Mouse (Mus musculus) left cerebral cortex, postnatal 14 days (tissue): ENCODE measurements around the gene Cacng8. TPM values are rescaled to one million over a fixed set of nuclear protein-coding genes. Genes with fewer than 3 reads are reported as not detected.

ENCODE experiments used
- DNase-seq, 2 experiments: peaks; one replicate each; pipeline ENCODE4 v3.0.0; 2021 to 2022; ENCODE audit warnings: low spot score in 2 of 2, mixed read lengths in 1 of 2
- intact Hi-C: fragments of 180-260 bp; cut with DNase I; formaldehyde crosslinking; loops from one replicate; pipeline ENCODE4 v1.15.1; 2025
- total RNA-seq, 2 experiments: library from RNA; stranded (reverse); gene quantifications; 2 replicates each; pipeline ENCODE4 v1.2.3; 2021

Cacng8 gene
- total RNA-seq, 2 experiments from 2014 or later = 176 to 203 TPM

DNA sequence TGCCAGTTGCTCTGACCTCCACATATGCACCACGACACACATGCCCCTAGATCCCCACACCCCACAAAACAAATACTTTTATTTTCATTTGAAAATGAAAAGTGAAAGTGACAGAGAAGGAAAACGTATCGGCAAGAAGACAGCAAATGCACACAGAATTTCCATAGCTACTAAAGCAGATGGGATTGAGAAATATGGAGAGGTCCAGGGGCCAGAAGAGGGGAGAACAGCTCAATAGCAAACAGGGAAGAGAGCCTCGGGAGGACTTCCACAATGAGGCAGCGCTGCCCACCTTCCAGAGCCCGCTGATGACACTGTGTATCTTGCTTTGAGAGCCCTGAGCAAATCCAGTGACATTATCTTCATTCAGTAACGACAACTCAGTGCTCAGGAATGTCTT lies 31.6 kb downstream of the Cacng8 start:
- intact Hi-C loops = no loop called here
- DNase-seq = no peak

DNA sequence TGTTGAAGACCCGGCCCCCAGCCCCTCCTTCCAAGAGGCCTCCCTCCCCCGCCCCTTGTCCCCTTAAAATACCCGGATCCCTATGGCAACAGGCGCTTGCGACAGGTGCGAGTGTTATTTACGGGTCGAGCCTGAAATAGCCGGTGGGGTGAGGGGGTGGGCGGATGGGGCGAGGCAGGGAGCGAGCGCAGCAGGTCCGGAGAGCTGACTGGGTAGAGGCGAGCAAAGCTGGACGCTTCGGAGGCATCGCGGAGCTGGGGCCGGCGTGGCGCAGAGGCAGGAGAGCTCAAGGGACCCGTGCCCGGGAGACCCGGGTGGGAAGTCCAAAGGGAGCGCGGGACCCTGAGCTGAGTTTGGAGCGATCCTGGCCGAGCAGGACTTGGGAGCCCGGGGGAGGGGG lies 32.9 kb downstream of the Cacng8 start:
- intact Hi-C loops = no loop called here
- no peak for DNase-seq

DNA sequence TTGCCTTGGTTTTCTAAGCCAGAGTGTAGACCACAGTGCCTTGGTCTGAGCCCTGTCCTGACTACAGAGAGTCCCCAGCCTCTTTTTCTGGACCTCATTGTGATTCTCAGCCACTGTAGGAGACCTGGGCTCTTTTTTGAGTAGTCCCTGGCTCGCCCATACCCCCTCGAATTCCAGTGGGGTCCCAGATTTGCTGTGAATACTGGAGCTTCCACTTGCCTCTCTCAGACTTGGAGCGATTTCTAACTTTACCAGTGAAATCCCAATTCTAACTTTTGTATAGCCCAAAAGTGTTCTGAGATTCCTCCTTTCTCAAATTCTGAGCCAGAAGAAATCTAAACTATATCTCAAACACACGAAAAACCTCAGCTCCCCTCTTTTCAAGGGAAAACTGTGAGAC lies 33.4 kb downstream of the Cacng8 start, which contains the start of gene Cacng6:
Gene Cacng6 (plus strand): TSS at position 301 of the 400 bp plus-strand sequence.
- intact Hi-C loops = no loop called here
- no peak for DNase-seq

DNA sequence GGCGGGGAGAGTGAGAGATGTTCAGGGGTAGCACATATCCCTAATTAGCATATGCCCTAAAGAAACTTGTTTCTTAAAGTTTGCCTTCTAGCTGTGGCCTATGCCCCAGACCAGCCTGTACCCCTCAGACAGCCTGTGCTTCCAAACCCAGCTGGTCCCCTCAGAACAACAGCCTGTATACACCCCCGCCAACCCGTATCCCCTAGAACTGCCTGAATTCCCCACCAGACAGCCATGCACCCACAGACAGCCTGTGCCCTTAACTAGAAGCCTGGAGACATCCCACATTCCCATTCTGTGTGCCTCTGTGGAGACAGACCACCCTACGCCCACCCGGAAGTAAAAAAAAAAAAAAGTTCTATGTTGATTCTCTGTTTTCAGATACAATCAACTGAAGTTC lies 34.7 kb downstream of the Cacng8 start:
- no peak for DNase-seq
- intact Hi-C loops = no loop called here

DNA sequence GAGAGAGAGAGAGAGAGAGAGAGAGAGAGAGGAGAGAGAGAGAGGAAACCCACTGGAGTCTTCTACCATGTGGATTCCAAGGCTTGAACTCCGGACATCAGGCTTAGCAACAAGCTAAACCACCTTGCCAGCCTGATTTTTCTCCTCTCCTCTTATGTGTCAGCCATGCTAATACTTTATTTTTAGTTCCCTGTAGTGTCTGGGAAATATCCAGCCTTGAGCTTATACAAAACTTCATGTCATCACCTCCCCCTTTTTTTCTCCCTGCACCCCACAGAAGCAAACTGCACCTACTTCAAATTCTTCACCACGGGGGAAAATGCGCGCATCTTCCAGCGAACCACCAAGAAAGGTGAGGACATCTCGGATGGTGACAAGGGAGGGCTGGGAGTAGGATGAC lies 39.7 kb downstream of the Cacng8 start:
- intact Hi-C loops = no loop called here
- no peak for DNase-seq

DNA sequence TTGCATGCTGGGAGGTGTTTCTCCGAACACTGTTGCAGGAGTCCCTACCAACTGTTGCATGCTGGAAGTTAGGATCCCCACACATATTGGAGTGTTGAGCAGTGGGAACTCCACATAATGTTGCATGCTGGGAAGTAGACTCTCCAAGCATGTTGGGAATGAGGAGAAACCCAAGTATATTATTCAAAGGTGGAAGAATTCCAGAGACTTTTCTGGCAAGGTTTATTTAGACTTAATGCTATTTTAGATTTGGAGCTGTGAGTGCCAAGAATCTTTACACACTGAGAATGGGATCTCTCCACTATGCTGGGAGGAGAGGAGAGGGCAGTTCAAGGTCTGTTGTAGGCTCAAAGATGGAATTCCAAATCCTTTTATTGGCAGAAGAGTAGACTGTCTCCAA lies 41.6 kb downstream of the Cacng8 start:
- DNase-seq = peak in 1 of 2 experiments; percentile 73
- intact Hi-C loops = no loop called here

DNA sequence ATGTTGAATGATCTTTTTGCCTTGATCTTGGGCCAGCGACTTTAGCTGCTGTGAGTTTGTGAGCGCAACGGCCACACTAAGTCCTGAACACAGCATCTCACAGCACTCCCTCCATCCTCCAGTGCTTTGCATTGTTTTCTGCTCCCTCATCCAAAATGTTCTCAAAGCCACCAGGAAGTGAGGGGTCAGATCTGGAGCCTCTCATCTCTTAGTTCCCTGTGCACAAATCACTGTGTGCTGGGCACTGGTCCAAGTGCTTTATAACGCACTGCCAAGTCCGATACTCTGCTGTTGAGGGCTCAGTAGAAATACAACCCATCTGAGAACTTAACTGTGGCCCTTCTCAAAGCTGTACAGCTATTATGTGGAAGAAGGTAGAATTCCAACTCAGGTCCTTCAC lies 47.5 kb downstream of the Cacng8 start:
- intact Hi-C loops = no loop called here

DNA sequence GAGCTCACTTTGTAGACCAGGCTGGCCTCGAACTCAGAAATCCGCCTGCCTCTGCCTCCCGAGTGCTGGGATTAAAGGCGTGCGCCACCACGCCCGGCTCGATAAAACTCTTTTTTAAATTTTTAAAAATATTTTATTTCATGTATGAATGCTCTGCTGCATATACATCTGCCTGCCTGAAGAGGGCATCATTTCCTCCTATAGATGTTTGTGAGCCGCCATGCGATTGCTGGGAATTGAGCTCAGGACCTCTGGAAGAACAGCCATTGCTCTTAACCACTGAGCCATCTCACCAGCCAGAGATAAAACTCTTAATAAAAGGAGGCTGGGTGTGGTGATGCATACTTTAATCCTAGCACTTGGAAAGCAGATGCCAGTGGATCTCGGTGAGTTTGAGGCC lies 49.5 kb downstream of the Cacng8 start:
- intact Hi-C loops = no loop called here

More for the DNA sequence above, 47.5 kb downstream of the Cacng8 start:
- DNase-seq = no peak

DNA sequence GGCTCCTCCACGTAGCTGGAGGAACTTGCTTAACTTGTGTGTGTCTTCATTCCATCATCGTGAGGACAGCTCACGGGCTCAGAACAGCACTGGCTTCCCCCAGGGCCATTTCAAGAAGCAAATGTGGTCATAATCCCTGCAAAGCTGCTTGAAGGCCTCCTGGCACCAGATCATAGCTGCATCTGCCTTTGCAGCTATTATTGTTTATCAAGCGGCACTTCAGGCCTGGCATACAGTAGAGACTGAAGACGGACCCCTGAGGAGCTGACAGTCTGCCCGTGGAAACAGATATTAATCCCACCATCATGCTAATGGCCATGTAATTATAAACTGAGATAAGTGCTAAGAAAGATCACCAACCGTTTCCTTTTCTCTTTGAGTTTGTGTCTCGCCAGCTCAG lies 50.0 kb downstream of the Cacng8 start:
- intact Hi-C loops = no loop called here
- no peak for DNase-seq

More for the DNA sequence above, 49.5 kb downstream of the Cacng8 start:
- no peak for DNase-seq

DNA sequence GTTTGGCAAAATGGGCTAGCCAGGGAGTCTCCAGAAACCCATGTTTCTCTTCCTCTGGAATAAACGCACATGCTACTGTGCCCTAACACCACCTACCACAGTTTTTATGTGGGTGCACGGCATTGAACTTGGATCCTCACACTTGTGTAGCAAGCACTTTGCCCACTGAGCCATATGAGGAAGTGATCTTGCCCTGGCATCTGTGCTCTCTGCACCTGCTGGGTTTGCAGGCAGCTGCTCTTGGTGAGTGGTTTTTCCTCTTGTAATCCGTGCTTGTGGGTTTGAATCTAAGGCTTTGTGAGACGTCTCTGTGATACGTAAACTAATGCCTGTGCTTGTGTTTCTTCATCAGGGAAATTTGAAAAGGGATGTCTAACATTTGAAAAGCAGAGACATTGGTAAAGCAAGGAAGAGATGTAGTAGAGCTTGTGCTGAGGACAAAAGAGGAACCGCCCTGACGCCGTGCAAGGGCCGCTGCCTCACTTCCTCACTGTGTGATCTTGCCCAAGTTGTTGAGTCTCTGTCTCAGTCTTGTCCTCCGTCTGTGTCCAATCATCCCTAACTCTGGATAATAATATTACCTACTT lies 52.1 kb downstream of the Cacng8 start:
- intact Hi-C loops = no loop called here
- no peak for DNase-seq

DNA sequence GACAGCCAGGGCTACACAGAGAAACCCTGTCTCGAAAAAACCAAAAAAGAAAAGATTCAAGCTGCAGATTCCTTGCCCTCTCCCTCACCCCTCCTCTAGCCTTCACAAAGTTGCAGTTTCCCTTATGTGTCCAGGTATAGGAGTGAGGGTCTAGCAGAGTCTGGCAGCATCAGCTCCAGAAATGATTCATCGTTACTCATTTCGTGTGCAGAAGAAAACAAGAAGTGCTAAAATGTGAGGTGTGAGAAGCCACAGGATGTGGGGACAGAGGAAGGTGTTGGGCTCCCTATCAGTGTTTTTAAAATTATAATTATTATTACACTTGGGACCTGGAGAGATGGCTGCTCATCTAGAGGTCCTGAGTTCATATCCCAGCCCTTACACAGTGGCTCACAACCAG lies 54.2 kb downstream of the Cacng8 start:
- DNase-seq = no peak
- intact Hi-C loops = no loop called here

DNA sequence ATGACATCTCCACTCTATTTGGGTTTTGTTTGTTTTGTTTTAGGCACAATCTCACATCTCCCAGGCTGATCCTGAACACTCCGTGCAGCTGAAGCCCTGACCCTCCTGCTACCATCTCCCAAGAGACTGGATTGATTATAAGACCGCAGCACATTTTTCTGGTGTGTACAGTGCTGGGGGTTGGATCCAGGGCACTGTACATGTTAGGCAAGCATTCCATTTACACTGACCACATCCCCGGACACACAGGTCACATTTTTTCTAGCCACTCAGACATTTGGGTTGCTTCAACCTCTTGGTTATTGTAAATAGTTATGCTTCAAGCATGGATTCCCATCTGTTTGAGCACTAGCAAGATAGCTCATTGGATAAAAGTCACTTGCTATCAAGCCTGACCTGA lies 56.1 kb downstream of the Cacng8 start:
- intact Hi-C loops = loop anchor here (2.0 kb wide), 1 partner anchor 224 kb away; no protein-coding TSS in a partner anchor

DNA sequence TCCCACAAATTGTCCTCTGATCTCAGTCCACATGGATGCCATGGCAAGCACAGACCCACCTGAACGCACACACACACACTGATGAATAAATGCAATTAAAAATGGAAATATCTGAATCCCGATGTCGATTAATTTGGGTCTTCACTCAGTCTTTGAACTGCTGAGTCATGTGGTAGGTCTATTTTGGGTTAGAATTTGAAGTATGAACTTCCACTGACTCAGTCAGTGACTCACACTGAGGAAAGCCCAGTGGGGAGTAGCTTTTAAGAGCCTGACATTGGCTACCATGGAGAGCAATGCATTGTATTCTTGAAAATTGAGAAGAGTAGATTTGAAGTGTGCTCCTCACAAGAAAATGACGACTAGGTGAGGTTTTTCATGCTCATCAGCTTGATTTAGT lies 56.5 kb downstream of the Cacng8 start:
- intact Hi-C loops = loop anchor here (2.0 kb wide), 1 partner anchor 224 kb away; no protein-coding TSS in a partner anchor
- no peak for DNase-seq

More for the DNA sequence above, 56.1 kb downstream of the Cacng8 start:
- no peak for DNase-seq

DNA sequence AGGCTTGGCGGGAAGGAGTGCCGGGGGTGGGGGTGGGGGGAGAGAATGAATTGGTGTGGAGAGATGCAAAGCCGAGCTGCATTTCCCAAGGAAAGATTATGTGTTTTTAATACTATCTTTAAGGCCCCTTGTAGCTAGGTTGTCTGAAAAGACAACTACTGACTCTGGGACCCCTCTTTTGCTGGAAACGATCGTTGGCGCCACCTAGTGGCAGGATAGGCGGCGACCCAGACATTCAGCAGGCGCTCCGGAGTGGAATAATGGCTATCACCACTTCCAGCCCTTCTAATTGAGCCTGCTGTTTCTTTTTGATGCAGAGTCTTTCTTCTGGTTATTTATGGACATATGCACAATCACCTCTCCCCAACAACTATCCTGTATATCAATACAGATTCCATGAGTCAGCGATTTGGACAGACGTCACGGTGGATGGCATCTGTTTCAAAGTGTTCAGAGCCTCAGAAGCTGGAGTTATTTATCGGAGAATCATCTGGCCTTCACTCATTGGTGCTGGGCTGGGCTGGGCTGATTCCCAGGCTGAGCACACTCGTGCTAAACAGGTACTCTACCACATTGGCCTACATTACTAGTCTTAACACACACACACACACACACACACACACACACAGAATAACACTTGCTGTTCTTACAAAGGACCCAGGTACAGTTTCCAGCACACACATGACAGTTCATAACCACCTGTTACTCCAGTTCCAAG lies 58.4 kb downstream of the Cacng8 start:
- peak; percentile 77 to 88 for DNase-seq
- intact Hi-C loops = loop anchor here (2.0 kb wide), 1 partner anchor 118 kb away; no protein-coding TSS in a partner anchor

DNA sequence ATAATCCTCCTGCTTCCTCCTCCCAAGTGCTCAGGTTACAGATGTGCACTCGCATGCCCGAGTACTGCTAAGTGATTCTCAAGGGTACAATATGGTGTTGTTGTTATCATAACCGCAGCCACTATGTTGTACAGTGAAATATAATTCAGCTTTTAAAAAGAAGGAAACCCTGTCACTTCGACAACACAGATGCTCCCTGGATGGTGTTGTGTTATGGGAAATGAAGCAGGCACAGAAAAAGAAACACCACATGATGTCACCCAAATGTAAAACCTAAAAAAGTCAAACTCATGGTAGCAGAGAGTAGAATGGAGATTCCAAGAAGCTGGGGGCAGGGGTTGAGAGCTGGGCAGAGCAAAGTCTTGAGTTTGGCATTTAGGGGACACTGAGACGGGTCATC lies 60.2 kb downstream of the Cacng8 start:
- intact Hi-C loops = no loop called here
- DNase-seq = peak in 1 of 2 experiments; percentile 62

DNA sequence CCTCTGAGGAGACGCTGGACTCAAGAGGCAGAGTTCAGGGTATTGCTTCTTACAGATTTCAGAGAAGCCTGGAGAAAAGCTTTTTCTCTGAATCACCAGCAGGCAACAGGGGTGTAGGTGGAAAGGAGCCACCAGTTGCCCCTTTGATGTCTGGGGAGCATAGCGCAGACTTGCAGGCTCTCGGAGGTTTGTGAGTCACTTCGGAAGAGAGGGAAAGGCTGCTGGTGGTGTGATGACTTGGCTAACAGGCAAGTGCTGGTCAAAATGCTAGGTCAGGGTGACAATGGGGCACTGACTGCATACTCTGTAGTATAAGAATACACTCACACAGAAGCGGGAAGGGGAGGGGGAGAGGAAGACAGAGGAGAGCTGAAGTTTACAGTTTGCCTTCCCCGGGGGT lies 60.7 kb downstream of the Cacng8 start:
- intact Hi-C loops = no loop called here
- DNase-seq = no peak

DNA sequence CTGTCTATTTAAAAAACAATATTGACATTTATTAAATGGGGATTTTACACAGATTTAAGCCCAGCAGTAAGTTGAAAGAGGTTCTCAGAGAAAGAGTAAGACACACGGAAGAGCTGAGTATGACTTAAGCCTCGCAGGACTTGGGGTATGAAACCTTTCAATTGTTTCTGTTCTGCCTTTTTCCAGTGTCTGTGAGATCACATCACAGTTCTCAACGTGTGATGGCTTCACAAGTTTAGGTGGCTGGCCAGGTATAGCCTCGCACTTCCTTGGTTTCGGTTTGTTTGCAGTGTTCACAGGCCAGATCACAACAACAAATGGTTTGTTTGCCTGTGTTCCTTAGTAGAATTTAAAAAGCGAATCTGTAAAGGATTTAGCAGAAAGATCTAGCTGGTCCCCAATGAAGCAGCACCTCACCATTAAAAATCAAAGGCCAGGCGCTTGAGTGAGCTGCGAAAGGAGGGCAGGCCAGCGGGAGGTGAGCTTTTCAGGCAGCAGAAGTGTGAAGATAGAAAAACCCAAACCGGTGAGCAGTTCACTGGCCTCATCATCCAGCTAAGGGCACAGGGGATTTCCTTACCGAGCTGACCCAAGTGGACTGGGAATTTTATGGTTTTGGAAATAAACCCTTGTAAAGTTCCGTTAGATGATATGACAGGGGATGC lies 62.5 kb downstream of the Cacng8 start:
- intact Hi-C loops = no loop called here
- no peak for DNase-seq

DNA sequence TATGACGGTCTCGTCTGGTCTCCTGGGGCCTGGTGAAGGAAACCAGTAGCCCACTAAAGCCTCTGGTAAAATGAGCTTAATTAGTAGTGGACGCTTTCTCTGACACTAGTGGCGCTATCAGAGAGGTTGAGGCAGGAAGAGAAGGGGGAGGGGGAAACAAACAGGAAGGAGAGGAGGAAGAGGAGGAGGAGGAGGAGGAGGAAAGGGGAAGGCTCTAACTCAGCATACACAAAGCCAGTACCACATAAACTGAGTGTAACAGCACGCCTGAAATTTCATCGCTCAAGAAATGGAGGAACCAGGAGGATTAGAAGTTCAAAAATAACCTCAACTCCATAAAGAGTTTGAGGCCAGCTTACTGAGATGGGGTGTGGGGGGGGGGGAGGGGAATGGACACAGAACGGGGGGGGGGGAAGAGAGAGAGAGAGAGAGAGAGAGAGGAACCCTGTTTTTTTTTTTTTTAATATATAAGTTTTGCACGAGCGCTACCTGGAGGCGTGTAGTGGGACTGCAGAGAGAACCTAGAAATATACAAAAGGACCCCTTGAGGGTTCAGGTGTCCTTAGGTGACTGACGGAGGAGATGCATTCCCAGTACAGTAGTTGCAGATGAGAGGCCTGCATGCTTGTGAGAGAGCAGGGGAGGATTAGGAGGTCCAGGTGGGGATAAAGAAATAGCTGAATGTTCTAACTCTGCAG lies 63.2 kb downstream of the Cacng8 start:
- DNase-seq = no peak
- intact Hi-C loops = no loop called here

DNA sequence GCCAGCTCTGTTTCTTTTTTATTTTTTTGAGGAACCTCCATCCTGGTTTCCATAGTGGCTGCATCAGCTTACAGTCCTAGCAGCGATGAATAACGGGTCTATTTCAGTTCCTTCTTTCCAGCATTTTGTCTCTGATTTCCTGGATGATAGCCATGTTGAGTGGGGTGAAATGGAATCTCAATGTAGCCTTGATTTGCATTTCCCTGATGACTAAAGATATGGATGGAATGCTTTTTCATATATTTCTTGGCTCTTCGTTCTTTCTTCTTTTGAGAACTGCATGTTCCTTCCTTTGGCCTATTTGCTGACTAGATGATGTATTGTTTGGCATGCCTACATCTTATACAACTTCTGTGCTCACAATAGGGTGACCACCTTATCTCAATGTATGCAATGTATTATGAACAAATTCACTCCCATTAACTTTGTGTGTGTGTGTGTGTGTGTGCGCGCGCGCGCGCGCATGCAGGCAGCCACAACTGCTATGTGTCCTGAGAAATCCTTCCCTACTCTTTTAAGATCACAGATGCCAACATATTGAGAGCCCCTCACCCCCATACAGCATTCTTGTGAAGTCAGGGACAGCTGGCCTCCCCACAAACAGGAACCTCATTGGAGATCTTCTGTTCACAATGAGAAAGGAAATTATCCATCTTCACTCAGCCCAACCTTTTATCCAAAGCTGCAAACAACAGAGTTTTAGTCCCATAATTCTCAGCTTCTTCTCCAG lies 66.8 kb downstream of the Cacng8 start:
- peak; percentile 30 to 65 for DNase-seq
- intact Hi-C loops = no loop called here
